Mouse (Mus musculus) yolk sac, embryonic 10.5 days (tissue): ENCODE results near the gene Tiprl.

Experiments
- DNase-seq: peaks from one replicate; pipeline ENCODE4 v3.0.0-alpha.2; 2017; ENCODE audit warnings: low spot score

The Tiprl gene

GRCm38 (mm10) chr1:165174059-165174616 is 62.7 kb downstream of the Tiprl start:
- DNase-seq: no peak

GRCm38 (mm10) chr1:165171277-165171676 is 65.5 kb downstream of the Tiprl start:
- DNase-seq: no peak

GRCm38 (mm10) chr1:165170157-165170556 is 66.6 kb downstream of the Tiprl start:
- no peak for DNase-seq

DNA sequence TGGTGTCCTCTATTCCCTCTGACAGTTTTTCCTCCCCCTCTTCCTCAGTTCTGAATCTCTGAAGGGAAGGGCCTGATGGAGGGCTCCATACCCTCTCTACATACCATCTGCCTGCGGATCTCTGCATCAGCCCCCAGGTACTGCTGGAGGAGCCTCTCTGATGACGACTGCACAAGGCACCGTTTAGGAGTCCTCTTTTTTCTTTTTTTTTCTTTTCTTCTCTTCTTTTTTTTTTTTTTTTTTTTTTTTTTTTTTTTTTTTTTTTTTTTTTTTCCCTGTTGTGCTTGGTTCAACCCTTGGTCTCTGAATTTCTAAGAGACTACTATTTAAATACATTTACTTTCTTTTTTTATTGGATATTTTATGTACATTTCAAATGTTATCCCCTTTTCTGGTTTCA is 67.3 kb downstream of the Tiprl start:
- DNase-seq: no peak

DNA sequence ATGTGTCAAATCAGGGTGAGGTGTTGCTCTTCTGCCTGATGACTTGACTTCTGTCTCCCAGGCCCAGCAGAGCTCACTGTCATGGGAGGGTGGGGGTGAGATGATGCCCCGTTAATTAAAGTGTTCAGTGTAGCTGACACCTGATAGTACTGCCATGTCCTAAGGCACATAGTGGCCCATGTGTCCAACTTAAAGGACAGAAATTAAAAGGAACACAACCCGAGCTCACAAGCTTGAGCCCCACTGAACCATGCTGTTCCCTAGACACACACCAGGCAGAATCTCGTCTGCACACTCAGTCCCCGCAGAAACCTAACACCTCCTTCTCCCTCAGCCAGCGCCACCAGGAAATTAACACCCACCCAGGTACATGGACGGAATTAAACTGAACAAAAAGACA is 71.9 kb downstream of the Tiprl start:
- DNase-seq: no peak
